Mouse (Mus musculus): ENCODE measurements at regions not wholly inside any gene's neighbourhood (a gene's known extent, or its start where the extent isn't known, plus 50 kb on each side); places are given as distances from the start of the nearest gene placed in this dataset.

- no peak for ATAC-seq
- 85% methylated on average over 3 of the region's 3 CpGs for WGBS
Observed at GRCm38 (mm10) chr1:95241671-95242150, 71.7 kb upstream of the Fam174a start.

More at GRCm38 (mm10) chr1:95241671-95242150, 71.7 kb upstream of the Fam174a start:
- TF ChIP-seq CTCF (IDR thresholded peaks at IDR 0.05; ENCODE audit: low read depth), result no peak
- Histone ChIP-seq H3K4me2 (replicated peaks; ENCODE audit: low read depth) (no peak overlapping the region), H3K4me3 (ENCODE audit: low read depth, low read length) (no peak overlapping the region), H3K36me3 (ENCODE audit: control insufficient read depth, insufficient read depth) (no peaks in the 10 kb centered on the region), H3K27me3 (replicated peaks; ENCODE audit: control insufficient read depth, insufficient read depth, low read length) (no peaks in the 10 kb centered on the region), H3K4me1 (replicated peaks; ENCODE audit: control insufficient read depth, insufficient read depth, low read length) (no peaks in the 10 kb centered on the region), H3K9me3 (ENCODE audit: control insufficient read depth) (no peaks in the 10 kb centered on the region), H3K27ac (ENCODE audit: low read depth, low read length) (no peak overlapping the region), H3K9ac (ENCODE audit: low read depth, low read length) (no peak overlapping the region)

Data from intestine, postnatal 0 days (tissue).